Mouse (Mus musculus) ZHBTc4 (cell line): Measurements from ENCODE around the gene Lbhd2.

ENCODE experiments used
- DNase-seq: peaks from one replicate; pipeline ENCODE4 v3.0.0-alpha.2; 2011; ENCODE audit warnings: low read depth, low spot score

Lbhd2 gene

GRCm38 (mm10) chr12:111406622-111407021, at the start of gene Lbhd2:
TSS of gene Lbhd2 (plus strand) at chr12:111406809.
- DNase-seq: no peak

- DNase-seq: no peak
Measured at GRCm38 (mm10) chr12:111360671-111361070, 45.9 kb upstream of the Lbhd2 start.

GRCm38 (mm10) chr12:111361319-111362098, 45.1 kb upstream of the Lbhd2 start:
- DNase-seq: no peak

- DNase-seq: peak; percentile 56
Measured at GRCm38 (mm10) chr12:111364234-111364633, 42.4 kb upstream of the Lbhd2 start.

- peak; percentile 29 for DNase-seq
Measured at GRCm38 (mm10) chr12:111367065-111367464, 39.5 kb upstream of the Lbhd2 start.

- peak; percentile 81 for DNase-seq
Measured at GRCm38 (mm10) chr12:111370249-111370648, 36.4 kb upstream of the Lbhd2 start.

- DNase-seq: no peak
Measured at GRCm38 (mm10) chr12:111371905-111372304, 34.7 kb upstream of the Lbhd2 start.

GRCm38 (mm10) chr12:111373411-111373810, 33.2 kb upstream of the Lbhd2 start:
- no peak for DNase-seq

- DNase-seq: no peak
Measured at GRCm38 (mm10) chr12:111374727-111375126, 31.9 kb upstream of the Lbhd2 start.

GRCm38 (mm10) chr12:111375559-111375958, 31.1 kb upstream of the Lbhd2 start:
- DNase-seq: no peak

GRCm38 (mm10) chr12:111376053-111376452, 30.6 kb upstream of the Lbhd2 start:
- DNase-seq: no peak

GRCm38 (mm10) chr12:111376826-111377331, 29.7 kb upstream of the Lbhd2 start:
- peak; percentile 62 for DNase-seq

- DNase-seq: peak; percentile 95
Measured at GRCm38 (mm10) chr12:111377376-111377973, 29.1 kb upstream of the Lbhd2 start, which contains the start of gene Cdc42bpb. TSS of gene Cdc42bpb (minus strand) at chr12:111377718.

GRCm38 (mm10) chr12:111377986-111378490, 28.6 kb upstream of the Lbhd2 start:
- no peak for DNase-seq

GRCm38 (mm10) chr12:111378812-111379211, 27.8 kb upstream of the Lbhd2 start:
- no peak for DNase-seq

- DNase-seq: no peak
Measured at GRCm38 (mm10) chr12:111385883-111386641, 20.5 kb upstream of the Lbhd2 start.

GRCm38 (mm10) chr12:111386642-111387120, 19.9 kb upstream of the Lbhd2 start:
- no peak for DNase-seq

GRCm38 (mm10) chr12:111387146-111387545, 19.5 kb upstream of the Lbhd2 start:
- no peak for DNase-seq

GRCm38 (mm10) chr12:111394008-111394407, 12.6 kb upstream of the Lbhd2 start:
- DNase-seq: no peak

GRCm38 (mm10) chr12:111396997-111397396, 9.6 kb upstream of the Lbhd2 start:
- no peak for DNase-seq

- DNase-seq: peak; percentile 88
Measured at GRCm38 (mm10) chr12:111401454-111402184, 5.0 kb upstream of the Lbhd2 start.
